Mouse (Mus musculus) urinary bladder, adult 2 months (tissue): Measurements from ENCODE around the gene Sap25. TPM values are rescaled to one million over a fixed set of nuclear protein-coding genes. Genes with fewer than 3 reads are reported as not detected.
"Not testable (repeated sequence)": the region's sequence is repeated elsewhere in the genome, so short reads cannot be mapped to it uniquely, and the experiment has no call there.

Source experiments
- DNase-seq: peaks from one replicate; pipeline ENCODE4 v3.0.0; 2022; ENCODE audit warnings: low spot score
- polyA plus RNA-seq: library from polyadenylated mRNA; depleted of rRNA; stranded (reverse); fragments of >200 nt; gene quantifications from 2 replicates; pipeline ENCODE4 v1.2.3, GENCODE M21; 2012; rRNA removed

The Sap25 gene
- polyA plus RNA-seq = 41.4 and 41.6 TPM in 2 replicates

- no peak for DNase-seq
These were observed at the start of gene Sap25 for GRCm38 (mm10) chr5:137641054-137641453. Gene Sap25 (plus strand): TSS chr5:137641334.

DNA sequence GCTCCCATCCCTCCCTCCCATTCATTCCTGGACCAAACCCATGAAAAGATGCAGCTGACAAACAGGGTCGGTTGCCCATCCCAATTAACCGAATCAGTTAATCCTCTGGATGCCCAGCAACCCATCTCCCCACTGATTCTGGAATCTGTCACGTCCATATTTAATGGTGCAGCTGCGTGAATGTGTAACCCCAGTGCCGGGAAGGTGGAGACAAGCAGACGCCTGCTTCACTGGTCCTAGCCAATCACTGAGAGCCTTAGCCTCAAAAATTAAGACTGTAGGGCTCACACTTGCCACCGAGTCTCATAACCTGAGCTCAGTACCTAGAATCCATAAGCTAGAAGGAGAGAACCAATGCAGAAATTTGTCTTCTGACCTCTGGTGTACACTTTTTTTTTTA, 45.2 kb upstream of the Sap25 start:
- no peak for DNase-seq

DNA sequence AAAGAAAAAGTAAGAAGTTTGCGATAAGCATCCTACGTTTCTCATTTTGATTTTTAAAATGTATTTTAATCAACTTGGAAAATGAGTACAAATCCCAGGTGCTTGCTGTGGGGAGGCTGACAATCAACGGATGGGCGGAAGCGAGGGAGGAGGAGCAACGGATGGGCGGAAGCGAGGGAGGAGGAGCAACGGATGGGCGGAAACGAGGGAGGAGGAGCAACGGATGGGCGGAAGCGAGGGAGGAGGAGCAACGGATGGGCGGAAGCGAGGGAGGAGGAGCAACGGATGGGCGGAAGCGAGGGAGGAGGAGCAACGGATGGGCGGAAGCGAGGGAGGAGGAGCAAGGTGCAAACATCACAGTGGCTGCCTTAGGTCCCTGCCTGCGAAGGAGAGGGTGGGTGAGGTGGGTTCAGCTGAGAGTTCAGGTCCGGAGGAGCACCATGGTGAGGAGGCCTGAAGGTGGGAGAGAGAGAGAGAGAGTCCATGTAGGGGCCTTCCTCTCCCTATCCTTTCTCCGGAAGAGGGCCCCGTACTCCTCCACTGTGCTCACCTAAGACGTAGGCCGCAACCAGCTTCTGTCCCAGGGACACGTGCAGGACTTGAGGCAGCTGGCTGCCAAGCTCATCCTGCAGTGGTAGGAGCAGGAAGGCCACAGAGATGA, 44.4 kb upstream of the Sap25 start:
- no peak for DNase-seq

- no peak for DNase-seq
These were observed 43.5 kb upstream of the Sap25 start for GRCm38 (mm10) chr5:137597625-137598024.

- no peak for DNase-seq
These were observed 42.9 kb upstream of the Sap25 start for GRCm38 (mm10) chr5:137598100-137598826.

- DNase-seq = no peak
These were observed 41.5 kb upstream of the Sap25 start for GRCm38 (mm10) chr5:137599600-137599999.

DNA sequence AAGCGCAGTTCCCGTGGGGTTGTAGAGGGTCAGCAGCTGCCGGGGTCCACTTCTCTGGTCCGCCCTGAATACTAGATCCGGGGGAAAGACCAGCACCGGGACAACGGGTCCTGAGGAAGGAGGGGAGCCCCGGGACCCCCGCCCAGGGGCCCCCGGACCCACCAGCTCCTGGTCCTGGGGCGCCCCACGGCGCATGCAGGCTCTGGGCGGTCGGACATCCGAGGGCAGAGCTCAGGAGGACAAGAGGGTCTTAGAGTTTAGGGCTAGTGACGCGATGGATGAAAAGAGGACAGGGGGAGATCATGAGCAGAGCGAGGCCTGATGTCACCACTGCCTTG, 40.9 kb upstream of the Sap25 start:
- DNase-seq = no peak

- DNase-seq = peak; percentile 94
These were observed 40.3 kb upstream of the Sap25 start, which contains the start of gene Mospd3 for GRCm38 (mm10) chr5:137600619-137601364. Gene Mospd3 (minus strand): TSS chr5:137601058.

DNA sequence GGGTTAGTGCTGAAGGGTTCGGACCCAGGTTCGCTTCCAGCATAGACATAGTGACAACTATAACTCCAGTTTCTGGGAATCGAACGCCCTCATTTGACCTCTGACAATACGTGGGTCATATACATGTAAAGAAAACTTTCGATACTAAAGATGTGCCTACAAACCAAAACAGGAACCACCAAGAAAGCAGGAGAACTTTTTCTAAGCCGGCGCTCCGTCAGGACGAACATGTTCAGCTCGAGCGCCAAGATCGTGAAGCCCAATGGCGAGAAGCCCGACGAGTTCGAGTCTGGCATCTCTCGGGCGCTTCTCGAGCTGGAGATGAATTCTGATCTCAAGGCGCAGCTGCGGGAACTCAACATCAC, 39.8 kb upstream of the Sap25 start:
- DNase-seq = no peak

DNA sequence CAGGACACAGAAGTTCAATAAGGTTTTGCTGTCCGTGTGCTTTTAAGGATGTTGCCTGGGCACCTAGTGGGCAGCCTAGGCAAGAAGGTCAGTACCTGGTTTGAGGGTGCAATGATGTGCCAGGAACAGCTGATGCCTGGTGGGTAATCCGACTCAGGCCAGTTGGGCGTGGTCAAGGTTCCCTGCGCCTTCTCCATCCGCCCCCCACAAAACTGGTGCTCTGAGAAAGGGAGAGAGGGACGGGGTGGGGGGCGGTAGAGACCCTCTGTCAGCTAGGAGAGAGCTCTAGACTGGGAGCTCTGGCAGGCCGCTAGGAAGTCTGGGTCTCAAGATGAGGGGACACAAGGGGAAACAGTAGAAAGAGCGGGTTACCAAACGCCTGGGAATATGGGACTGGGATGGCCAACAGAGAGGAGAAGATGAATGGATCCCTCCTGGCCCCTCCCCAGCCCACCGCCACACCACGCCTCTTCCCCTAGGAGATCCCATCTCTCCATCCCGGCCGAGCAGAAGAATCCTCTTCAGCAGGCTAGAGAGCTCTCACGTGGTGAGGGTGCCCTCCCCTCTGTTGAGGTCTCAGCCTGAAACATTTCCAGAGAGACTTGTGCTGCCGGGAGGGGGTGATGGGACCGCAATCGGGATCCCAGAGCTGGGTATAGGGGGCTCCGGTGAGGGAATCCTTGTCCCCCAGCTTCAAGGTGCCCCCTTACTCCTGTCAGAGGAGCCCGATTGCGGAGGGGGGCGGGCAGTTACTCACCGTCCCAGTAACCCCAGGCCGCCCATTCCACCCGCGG, 33.1 kb upstream of the Sap25 start:
- no peak for DNase-seq

DNA sequence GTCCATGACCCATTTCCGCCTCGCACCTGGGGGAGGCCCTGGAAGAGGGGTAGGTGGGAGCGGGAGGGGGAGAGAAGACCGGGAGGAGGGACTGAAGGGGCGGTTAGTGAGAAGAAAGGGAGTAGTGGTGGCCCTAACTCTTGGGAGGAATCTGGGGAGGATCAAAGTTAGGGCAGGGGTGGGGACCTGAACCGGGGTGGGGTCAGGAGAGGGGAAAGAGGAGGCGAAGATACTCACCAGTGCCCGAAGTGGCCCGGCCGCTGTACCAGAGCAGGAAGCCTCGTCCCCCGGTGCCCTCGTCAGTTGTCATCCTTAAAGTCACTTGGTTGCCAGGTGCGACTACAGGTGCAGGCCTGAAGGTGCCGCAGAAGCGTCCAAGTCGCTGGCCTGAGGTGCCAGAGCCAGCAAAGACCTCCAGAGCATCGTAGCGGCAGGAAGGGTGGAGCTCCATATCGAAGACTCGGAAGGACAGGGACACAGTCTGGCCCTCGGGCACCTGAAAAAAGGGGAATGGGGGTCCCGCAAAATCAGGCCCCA, 32.4 kb upstream of the Sap25 start:
- DNase-seq = no peak

GRCm38 (mm10) chr5:137609292-137609691, 31.8 kb upstream of the Sap25 start:
- no peak for DNase-seq

DNA sequence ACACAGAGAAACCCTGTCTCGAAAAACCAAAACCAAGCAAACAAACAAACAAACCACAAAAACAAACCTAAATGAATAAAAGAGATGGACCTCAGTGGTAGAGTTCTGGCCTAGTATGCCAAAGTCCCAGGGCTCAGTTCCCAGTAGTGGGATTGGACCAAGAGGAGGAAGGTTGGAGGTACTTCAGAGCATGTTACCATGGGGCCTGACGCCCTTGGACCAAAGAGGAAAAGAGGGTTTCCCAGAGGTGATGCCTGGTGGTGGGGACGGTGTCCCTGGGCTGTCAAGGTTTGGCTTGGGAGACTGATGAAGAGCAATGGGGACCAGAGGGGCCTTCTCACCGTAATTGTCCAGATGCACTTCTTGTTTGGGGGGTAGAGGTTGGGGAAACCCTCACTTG, 31.1 kb upstream of the Sap25 start:
- no peak for DNase-seq

DNA sequence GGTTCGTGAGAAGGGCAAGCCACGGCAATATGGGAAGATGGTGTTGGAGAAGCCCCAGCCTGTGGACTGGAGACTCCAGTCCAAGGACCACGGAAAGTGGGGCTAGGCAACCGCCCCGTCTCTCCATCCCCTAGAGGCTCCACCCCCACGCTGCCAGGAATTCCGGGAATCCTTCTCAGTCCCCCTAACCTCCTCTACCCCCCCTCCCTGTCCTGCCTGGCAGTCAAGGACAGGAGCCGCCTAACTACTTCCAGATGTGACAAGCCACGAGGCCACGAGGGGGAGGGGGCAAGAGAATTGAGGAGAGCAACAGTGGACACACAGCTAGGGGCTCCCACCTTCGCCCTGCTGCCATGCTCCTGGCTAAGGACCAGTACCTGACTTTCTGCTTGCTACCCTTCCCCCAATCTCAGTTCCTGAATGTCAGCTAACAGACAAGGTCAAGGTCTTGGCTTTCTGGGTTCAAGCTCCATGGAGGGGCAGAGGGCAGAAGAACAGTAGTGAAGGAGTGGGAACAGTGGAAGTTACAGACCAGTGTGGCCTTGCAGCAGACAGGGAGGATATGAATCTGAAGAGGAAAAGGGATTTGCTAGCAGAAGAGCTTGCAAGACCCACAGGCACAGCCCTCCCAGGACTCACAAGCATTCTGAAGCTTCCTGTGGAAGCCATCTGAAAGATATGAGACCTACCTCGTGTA, 30.4 kb upstream of the Sap25 start:
- peak; percentile 33 for DNase-seq

DNA sequence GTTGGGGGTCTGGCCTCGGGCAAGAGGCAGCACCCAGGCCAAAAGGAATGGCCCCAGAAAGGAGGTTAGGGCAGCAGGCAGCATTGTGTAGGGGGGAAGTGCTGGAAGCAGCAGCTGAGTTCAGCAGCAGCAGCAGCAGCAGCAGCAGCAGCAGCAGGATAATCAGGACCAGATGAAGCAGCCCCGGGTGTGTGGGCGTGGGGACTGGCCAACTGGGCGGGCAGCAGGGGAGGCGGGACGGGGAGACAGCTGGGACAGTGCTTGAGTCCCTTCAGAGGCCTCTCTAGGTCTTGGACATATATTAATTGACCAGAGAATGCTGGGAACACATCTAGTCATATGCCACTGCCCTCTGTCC, 29.9 kb upstream of the Sap25 start:
- DNase-seq = no peak

GRCm38 (mm10) chr5:137613076-137613475, 28.1 kb upstream of the Sap25 start:
- no peak for DNase-seq

DNA sequence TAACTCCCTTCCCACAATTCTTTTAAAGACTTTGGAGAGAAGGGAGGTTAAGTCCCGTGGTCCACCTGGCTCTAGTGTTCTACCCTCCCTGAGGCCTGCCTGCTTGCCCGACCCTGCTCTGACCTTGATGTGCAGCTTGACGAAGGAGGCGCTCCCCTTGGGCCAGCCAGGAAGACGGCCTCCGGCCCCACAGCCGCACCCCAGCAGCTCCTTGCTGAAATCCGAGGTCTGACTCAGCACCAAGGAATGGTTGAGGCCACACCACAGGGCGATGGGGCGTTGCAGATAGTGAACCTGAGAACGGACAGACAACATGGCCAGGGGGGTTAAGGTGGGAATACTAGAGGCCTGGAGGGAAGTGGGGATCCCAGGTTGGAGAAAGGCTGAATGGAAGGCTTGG, 27.6 kb upstream of the Sap25 start, which contains the start of gene Pcolce:
Gene Pcolce (minus strand): TSS at position 235 of the 400 bp plus-strand sequence.
- peak; percentile 56 for DNase-seq

DNA sequence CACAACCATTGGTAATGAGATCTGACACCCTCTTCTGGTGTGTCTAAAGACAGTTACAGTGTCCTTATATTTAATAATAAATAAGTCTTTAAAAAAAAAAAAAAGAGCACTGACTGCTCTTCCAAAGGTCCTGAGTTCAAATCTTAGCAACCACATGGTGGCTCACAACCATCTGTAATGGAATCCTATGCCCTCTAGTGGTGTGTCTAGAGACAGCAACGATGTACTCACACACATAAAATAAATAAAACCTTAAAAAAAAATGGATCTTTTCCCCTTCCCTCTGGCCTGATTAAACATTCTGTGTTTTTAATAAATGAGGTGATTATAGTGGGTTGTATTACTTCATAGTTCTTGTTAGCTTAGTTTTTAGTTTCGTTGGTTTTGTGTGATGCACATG, 26.2 kb upstream of the Sap25 start:
- not testable (repeated sequence) for DNase-seq

GRCm38 (mm10) chr5:137615347-137615746, 25.8 kb upstream of the Sap25 start:
- DNase-seq = no peak

GRCm38 (mm10) chr5:137623937-137624530, 17.1 kb upstream of the Sap25 start:
- DNase-seq = no peak

DNA sequence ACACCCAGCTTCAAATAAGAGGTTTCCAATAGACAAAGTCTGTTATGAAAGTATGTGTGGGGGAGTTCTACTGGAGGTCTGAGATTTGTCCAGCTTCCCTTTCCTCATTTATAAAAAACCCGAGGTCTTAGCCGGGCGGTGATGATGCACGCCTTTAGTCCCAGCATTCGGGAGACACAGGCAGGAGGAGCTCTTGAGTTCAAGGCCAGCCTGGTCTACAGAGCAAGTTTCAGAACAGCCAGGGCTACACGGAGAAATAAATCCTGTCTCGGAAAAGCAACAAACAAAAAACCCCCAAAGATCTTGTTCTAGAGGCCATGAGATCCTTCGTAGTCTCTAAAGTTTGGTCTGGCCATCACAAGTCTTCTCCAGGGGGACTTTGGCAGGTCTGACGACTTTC, 13.1 kb upstream of the Sap25 start:
- no peak for DNase-seq
